Mouse (Mus musculus) left cerebral cortex, postnatal 14 days (tissue): ENCODE data around the gene Mier2. TPM values are rescaled to one million over a fixed set of nuclear protein-coding genes. Genes with fewer than 3 reads are reported as not detected.

Experiments used
- DNase-seq, 2 experiments: peaks; one replicate each; pipeline ENCODE4 v3.0.0; 2021 to 2022; ENCODE audit warnings: low spot score in 2 of 2, mixed read lengths in 1 of 2
- intact Hi-C: fragments of 180-260 bp; cut with DNase I; formaldehyde crosslinking; loops from one replicate; pipeline ENCODE4 v1.15.1; 2025
- microRNA-seq, 2 experiments: library from miRNA; unstranded; fragments of <30 nt; microRNA quantifications; one replicate each; pipeline ENCODE4 v1.2.0; 2022
- total RNA-seq, 2 experiments: library from RNA; stranded (reverse); gene quantifications; 2 replicates each; pipeline ENCODE4 v1.2.3; 2021

Mier2 gene
- total RNA-seq, 2 experiments from 2014 or later, result 41.7 to 51.4 TPM

- no peak for DNase-seq
- intact Hi-C loops, result no loop called here
Observed at GRCm38 (mm10) chr10:79526661-79527452, 28.1 kb downstream of the Mier2 start.

DNA sequence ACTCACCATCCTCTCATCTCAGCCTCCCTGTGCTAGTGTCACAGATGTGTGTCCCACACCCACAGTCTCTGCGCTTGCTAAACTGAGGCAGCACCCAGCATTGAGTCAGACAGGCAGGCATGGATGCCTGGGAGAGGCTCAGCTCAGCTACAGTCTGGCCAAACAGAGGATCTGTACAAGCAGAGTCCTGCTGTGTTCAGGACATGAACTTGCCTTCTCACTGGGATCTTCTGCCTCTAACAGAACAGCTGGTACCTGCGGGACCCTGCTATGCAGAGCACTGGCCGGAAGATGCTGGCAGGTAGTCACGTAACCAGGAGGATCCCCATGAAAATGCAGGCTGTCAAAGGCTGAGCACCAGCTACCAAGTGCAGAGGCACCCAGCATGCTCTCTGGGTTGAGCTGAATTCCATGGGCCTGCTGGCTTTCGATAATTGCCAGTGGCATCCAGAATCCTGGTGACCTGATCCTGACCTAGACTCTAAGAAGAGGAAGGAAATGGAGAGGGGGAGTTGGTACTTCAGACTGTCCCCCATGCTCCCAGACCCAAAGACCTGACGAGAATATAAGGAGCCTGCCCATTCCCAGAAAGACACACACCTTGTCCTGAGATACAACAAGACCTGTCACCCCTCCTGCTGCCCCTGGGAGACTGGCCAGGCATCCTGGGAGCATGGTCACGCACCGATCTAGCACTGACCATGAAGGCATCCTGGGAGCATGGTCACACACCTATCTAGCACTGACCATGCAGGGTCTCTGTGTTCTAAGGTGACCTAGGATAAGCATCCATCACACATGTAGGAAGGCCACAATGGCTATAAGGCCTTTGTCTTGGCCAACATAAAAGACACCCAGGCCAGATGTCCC, 29.3 kb downstream of the Mier2 start:
- intact Hi-C loops, result no loop called here

GRCm38 (mm10) chr10:79524433-79524832, 30.6 kb downstream of the Mier2 start:
- no peak for DNase-seq
- intact Hi-C loops, result no loop called here

More for the DNA sequence above, 29.3 kb downstream of the Mier2 start:
- DNase-seq, result no peak

DNA sequence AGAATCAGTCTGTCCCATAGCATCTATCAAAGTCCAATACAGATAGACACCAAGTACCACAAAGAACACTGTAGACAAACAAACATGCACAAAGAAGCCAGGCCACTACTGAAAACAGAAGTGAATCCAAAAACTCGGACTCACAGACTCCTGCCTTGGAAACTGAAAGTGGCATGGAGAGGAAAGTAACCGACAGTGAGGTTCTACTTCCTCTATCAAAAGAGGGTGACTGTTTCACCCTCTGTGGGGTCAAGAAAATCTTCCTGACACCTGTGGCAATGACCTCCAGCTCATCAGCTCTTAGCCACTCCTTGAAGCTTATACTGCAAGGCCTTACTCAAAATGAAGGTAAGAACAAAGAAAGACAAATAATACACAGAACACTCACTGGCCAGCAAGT, 48.3 kb downstream of the Mier2 start:
- no peak for DNase-seq
- intact Hi-C loops, result no loop called here

DNA sequence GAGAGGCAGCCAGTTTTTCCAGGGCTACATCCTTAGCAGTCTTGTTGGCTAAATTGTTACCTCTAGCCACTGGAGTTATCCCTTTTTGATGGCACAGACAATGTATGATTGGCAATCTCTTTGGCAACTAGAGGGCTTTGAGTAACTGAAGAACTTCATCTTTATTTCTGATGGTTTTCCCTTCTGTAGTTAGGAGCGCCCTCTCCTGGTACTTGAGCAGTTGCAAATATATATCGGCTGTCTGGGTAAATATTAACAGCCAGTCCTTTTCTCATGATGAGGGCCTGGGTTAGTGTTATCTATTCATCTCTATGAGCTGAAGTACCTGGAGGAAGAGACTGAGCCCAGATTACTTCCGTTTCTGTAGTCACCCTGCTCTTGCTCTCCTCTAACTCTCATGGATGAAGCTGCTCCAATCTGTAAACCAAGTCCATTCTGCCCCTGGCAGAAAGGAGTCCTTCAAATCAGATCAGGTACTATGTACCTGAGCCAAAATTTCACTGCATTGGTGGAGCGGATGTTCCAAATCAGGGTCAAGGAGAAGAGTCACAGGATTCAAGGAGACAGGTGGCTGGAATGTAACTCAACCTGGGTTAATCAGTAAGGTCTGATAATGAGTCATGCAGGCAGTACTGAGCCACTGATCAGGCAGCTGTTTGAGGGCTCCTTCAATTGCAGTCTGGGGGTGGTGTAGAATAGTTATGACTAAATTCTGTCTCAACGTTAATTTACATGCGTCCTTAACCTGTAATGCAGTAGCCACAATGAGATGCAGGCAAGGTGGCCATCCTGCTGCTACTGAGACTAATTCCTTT, 52.0 kb downstream of the Mier2 start:
- DNase-seq, result no peak
- intact Hi-C loops, result no loop called here

GRCm38 (mm10) chr10:79496701-79497288, 58.2 kb downstream of the Mier2 start:
- no peak for DNase-seq
- intact Hi-C loops, result no loop called here

GRCm38 (mm10) chr10:79495886-79496285, 59.1 kb downstream of the Mier2 start:
- intact Hi-C loops, result no loop called here
- no peak for DNase-seq

Small RNA genes within 50 kb of the gene (microRNA-seq; reads per million reads assigned to microRNA genes)
- gene Mir6909, result 0.34 to 0.79 reads per million in 2 experiments

Other genes starting within 250 kb of the Mier2 start
- not detected for gene Vmn2r82, start 198.7 kb downstream of the Mier2 start, total RNA-seq
- not detected for gene Vmn2r83, start 86.5 kb downstream of the Mier2 start, total RNA-seq
- gene Plpp2, start 21.4 kb downstream of the Mier2 start, total RNA-seq, result 1 to 10 TPM; 2.5 to 3.3 TPM
- gene Theg, start 32.1 kb upstream of the Mier2 start, total RNA-seq, result under 1 TPM in 1 of 2 experiments, not detected in 1; 0.55 TPM
- 10 to 100 TPM; 14.2 to 15.1 TPM for gene C2cd4c, start 58.8 kb upstream of the Mier2 start, total RNA-seq
- gene Shc2, start 82.7 kb upstream of the Mier2 start, total RNA-seq, result 10 to 100 TPM; 49.8 to 50.3 TPM
- under 1 TPM; 0.46 to 0.63 TPM for gene Odf3l2, start 90.5 kb upstream of the Mier2 start, total RNA-seq
- under 1 TPM in 1 of 2 experiments, not detected in 1; 0.23 TPM for gene Madcam1, start 109.4 kb upstream of the Mier2 start, total RNA-seq
- 10 to 100 TPM; 71.9 to 77.9 TPM for gene Tpgs1, start 114.2 kb upstream of the Mier2 start, total RNA-seq
- 10 to 100 TPM; 64.2 to 70.3 TPM for gene Cdc34, start 127.0 kb upstream of the Mier2 start, total RNA-seq
- 1 to 10 TPM in 1 of 2 experiments, under 1 TPM in 1; 0.81 to 1.6 TPM for gene Gzmm, start 133.8 kb upstream of the Mier2 start, total RNA-seq
- gene Bsg, start 149.3 kb upstream of the Mier2 start, total RNA-seq, result 100 to 1,000 TPM; 785 to 820 TPM
- gene Hcn2, start 161.4 kb upstream of the Mier2 start, total RNA-seq, result 10 to 100 TPM; 93.4 to 99.2 TPM
- 10 to 100 TPM; 43.8 to 45.4 TPM for gene Polrmt, start 191.4 kb upstream of the Mier2 start, total RNA-seq
- gene Fgf22, start 199.9 kb upstream of the Mier2 start, total RNA-seq, result 1 to 10 TPM; 1.4 to 2.1 TPM
- gene Rnf126, start 211.8 kb upstream of the Mier2 start, total RNA-seq, result 10 to 100 TPM; 95.4 to 97.1 TPM
- 1 to 10 TPM; 1.7 to 2.2 TPM for gene Fstl3, start 222.1 kb upstream of the Mier2 start, total RNA-seq
- 1 to 10 TPM in 1 of 2 experiments, under 1 TPM in 1; 0.17 to 1.1 TPM for gene Prss57, start 235.8 kb upstream of the Mier2 start, total RNA-seq
- 100 to 1,000 TPM; 398 to 410 TPM for gene Palm, start 238.4 kb upstream of the Mier2 start, total RNA-seq